Mouse (Mus musculus): ENCODE data around the gene Gm45140. TPM values are rescaled to one million over a fixed set of nuclear protein-coding genes. Genes with fewer than 3 reads are reported as not detected.

The Gm45140 gene
- polyA plus RNA-seq (2012; rRNA removed): 0.16 and 1.2 TPM in 2 replicates

- 97% methylated on average over 7 of the region's 7 CpGs for WGBS
- no peak for DNase-seq (ENCODE audit: low read depth, low spot score)
Measured at GRCm38 (mm10) chr6:87835695-87836094, at the start of gene Gm45140. TSS of gene Gm45140 (minus strand) at chr6:87835795.

- no peak for DNase-seq (ENCODE audit: low read depth, low spot score)
- WGBS: 64% methylated on average over 4 of the region's 4 CpGs
Measured at GRCm38 (mm10) chr6:87882816-87883215, 47.2 kb upstream of the Gm45140 start.

- 79% methylated on average over 3 of the region's 3 CpGs for WGBS
- no peak for DNase-seq (ENCODE audit: low read depth, low spot score)
Measured at GRCm38 (mm10) chr6:87882221-87882620, 46.6 kb upstream of the Gm45140 start.

- no peak for DNase-seq (ENCODE audit: low read depth, low spot score)
- WGBS: 70% methylated on average over 3 of the region's 3 CpGs
Measured at GRCm38 (mm10) chr6:87879628-87880027, 44.0 kb upstream of the Gm45140 start.

GRCm38 (mm10) chr6:87879010-87879409, 43.4 kb upstream of the Gm45140 start:
- DNase-seq (ENCODE audit: low read depth, low spot score): no peak
- 29% methylated on average over 4 of the region's 4 CpGs for WGBS

- no peak for DNase-seq (ENCODE audit: low read depth, low spot score)
Measured at GRCm38 (mm10) chr6:87876068-87876643, 40.6 kb upstream of the Gm45140 start.

GRCm38 (mm10) chr6:87875562-87875961, 40.0 kb upstream of the Gm45140 start:
- DNase-seq (ENCODE audit: low read depth, low spot score): no peak
- 37% methylated on average over 7 of the region's 7 CpGs for WGBS

More at GRCm38 (mm10) chr6:87876068-87876643, 40.6 kb upstream of the Gm45140 start:
- WGBS: 78% methylated on average over 13 of the region's 13 CpGs

GRCm38 (mm10) chr6:87875083-87875482, 39.5 kb upstream of the Gm45140 start:
- WGBS: 32% methylated on average over 1 of the region's 1 CpGs

GRCm38 (mm10) chr6:87873963-87874362, 38.4 kb upstream of the Gm45140 start:
- 91% methylated on average over 2 of the region's 2 CpGs for WGBS
- DNase-seq (ENCODE audit: low read depth, low spot score): no peak

More at GRCm38 (mm10) chr6:87875083-87875482, 39.5 kb upstream of the Gm45140 start:
- no peak for DNase-seq (ENCODE audit: low read depth, low spot score)

- 60% methylated on average over 1 of the region's 1 CpGs for WGBS
- no peak for DNase-seq (ENCODE audit: low read depth, low spot score)
Measured at GRCm38 (mm10) chr6:87873104-87873503, 37.5 kb upstream of the Gm45140 start.

GRCm38 (mm10) chr6:87871240-87871639, 35.6 kb upstream of the Gm45140 start:
- no peak for DNase-seq (ENCODE audit: low read depth, low spot score)
- 35% methylated on average over 7 of the region's 7 CpGs for WGBS

GRCm38 (mm10) chr6:87870440-87870839, 34.8 kb upstream of the Gm45140 start:
- 27% methylated on average over 1 of the region's 1 CpGs for WGBS
- DNase-seq (ENCODE audit: low read depth, low spot score): no peak

GRCm38 (mm10) chr6:87868871-87869506, 33.4 kb upstream of the Gm45140 start:
- 22% methylated on average over 9 of the region's 9 CpGs for WGBS
- peak; percentile 84 for DNase-seq (ENCODE audit: low read depth, low spot score)

- 32% methylated on average over 2 of the region's 2 CpGs for WGBS
- no peak for DNase-seq (ENCODE audit: low read depth, low spot score)
Measured at GRCm38 (mm10) chr6:87867256-87867655, 31.7 kb upstream of the Gm45140 start.

- DNase-seq (ENCODE audit: low read depth, low spot score): no peak
- WGBS: 79% methylated on average over 6 of the region's 6 CpGs
Measured at GRCm38 (mm10) chr6:87866211-87866610, 30.6 kb upstream of the Gm45140 start.

GRCm38 (mm10) chr6:87857071-87857470, 21.5 kb upstream of the Gm45140 start:
- DNase-seq (ENCODE audit: low read depth, low spot score): no peak

GRCm38 (mm10) chr6:87853446-87853845, 17.9 kb upstream of the Gm45140 start:
- 83% methylated on average over 4 of the region's 4 CpGs for WGBS
- no peak for DNase-seq (ENCODE audit: low read depth, low spot score)

More at GRCm38 (mm10) chr6:87857071-87857470, 21.5 kb upstream of the Gm45140 start:
- WGBS: 32% methylated on average over 1 of the region's 1 CpGs

- WGBS: 93% methylated on average over 6 of the region's 6 CpGs
- no peak for DNase-seq (ENCODE audit: low read depth, low spot score)
Measured at GRCm38 (mm10) chr6:87851871-87852270, 16.3 kb upstream of the Gm45140 start.

GRCm38 (mm10) chr6:87850900-87851614, 15.5 kb upstream of the Gm45140 start, which contains the start of gene Cnbp:
TSS of gene Cnbp (minus strand) at chr6:87851106.
- WGBS: 1% methylated on average over 55 of the region's 55 CpGs

GRCm38 (mm10) chr6:87850155-87850899, 14.7 kb upstream of the Gm45140 start:
- no peak for DNase-seq (ENCODE audit: low read depth, low spot score)
- under 1% methylated on average over 73 of the region's 73 CpGs for WGBS

More at GRCm38 (mm10) chr6:87850900-87851614, 15.5 kb upstream of the Gm45140 start, which contains the start of gene Cnbp:
- peak; percentile 85 for DNase-seq (ENCODE audit: low read depth, low spot score)
